Mouse (Mus musculus) urinary bladder, postnatal 36 days (tissue): ENCODE results near the gene Ppia.
"Not testable (repeated sequence)": the region's sequence is repeated elsewhere in the genome, so short reads cannot be mapped to it uniquely, and the experiment has no call there.

Experiments used
- DNase-seq, 2 experiments: peaks; one replicate each; pipeline ENCODE4 v3.0.0; 2022; ENCODE audit warnings: low spot score in 2 of 2, mixed read lengths in 1 of 2

The Ppia gene

DNA sequence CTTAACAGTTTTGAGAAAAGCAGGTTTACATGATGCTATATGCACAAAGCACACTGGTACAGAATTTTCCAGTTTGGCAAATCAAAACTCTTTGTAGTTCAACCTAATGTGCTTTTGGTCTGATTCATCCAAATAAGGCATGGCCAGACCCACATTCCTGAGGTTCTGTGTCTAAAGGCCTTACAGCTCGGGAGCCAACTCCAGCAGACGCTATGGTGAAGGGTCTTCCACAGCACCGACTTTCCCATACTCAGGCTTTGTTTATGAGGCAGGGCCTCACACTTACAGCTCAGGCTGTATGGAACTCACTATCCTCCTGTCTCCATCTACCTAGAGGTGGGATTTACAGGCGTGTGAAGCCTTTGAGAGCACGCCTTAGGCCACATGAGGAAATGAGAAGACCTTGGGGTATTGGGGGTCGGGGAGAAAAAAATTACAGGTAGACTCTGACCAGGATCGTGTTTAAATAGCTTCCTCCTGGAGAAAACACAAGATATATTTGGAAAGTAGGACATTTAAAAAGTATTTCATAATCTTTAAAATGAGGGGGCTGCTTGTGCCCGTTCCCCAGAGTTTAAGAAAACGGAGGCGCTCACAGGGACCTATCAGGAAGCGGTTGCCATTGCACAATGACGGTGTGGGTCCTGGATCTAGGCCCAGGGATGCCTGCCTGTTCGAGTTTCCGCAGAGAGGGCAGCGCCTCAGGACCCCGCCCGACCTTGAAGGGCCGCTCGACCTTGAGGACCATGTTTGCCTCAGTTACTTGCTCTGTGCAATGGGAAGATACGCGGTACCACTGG, at the start of gene Ppia:
Gene Ppia, plus strand, starts transcription at position 693 of the 800 bp plus-strand sequence.
- DNase-seq: no peak

DNA sequence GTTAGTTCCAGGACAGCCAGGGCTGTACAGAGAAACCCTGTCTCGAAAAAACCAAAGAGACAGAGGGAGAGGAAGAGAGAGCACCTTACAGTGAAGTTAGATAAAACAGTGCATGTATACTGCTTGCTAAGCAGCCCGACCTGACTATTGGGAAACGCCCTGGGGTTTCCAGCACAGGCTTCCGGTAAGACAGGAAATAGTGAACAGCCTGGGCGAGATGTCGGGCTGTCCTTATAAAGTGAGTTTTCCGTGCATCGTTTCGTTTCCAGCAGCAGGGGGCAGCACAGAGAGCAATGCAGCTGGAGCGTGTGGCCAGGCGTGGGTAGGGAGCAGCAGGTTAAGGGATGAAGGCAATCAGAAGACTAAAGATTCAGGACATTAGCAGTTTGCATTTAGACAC, 49.4 kb upstream of the Ppia start:
- peak; percentile 60 to 75 for DNase-seq

DNA sequence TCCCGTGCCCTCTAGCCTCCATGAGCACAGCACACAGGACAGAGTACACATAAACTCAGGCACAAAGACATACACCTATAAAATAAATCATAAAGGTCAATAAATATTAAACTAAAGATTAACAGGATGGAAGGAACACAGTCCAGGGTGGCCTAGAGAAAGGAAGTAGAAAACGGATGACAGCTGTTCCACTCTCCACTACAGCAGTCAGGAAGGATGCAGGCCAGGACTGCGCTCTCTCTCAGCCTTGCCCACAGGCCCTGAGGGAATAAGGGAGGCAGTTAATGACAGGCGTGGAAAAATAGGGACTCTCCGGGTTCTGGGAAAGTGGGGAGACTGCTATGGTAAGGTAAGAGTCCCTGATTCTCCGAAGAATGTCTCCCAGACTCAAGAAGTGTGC, 48.8 kb upstream of the Ppia start:
- DNase-seq: no peak

DNA sequence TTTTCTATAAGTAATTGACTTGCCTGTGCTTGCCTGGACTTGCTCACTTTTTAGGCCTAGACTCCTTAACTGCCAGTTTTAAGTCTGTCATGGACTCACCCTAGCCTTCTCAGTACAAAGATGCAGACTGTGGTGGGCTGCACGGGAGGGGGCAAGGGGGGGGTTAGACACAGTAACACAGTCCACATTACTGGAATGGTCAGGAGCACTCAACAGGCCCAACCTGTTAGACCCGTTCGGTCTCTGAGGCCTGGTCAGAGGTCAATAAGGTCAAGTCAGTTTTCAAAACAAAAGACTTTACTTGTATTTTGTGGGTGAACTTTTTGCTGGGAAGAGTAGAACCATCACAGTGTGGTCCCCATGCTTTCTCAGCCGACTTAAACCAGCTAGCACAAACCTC, 48.1 kb upstream of the Ppia start:
- no peak for DNase-seq

DNA sequence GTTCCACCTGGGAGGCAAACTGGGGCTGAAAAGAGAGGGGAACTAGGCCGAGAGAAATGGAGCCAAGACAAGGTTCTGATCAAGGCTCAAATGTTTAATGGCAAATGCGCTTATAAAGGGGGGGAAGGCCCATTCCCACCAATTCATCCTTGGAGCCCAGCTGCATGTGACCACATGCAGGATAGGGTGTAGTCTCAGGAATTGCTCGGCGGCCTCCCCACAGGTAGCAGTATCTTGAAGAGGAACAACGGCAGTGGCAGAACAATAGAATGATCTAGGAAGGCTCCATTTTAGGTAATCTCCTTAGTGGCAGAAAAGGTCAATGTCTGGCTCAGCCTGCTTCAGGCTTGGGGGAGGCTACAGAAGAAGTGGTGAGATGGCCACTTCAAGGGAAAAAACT, 47.3 kb upstream of the Ppia start:
- not testable (repeated sequence) for DNase-seq

DNA sequence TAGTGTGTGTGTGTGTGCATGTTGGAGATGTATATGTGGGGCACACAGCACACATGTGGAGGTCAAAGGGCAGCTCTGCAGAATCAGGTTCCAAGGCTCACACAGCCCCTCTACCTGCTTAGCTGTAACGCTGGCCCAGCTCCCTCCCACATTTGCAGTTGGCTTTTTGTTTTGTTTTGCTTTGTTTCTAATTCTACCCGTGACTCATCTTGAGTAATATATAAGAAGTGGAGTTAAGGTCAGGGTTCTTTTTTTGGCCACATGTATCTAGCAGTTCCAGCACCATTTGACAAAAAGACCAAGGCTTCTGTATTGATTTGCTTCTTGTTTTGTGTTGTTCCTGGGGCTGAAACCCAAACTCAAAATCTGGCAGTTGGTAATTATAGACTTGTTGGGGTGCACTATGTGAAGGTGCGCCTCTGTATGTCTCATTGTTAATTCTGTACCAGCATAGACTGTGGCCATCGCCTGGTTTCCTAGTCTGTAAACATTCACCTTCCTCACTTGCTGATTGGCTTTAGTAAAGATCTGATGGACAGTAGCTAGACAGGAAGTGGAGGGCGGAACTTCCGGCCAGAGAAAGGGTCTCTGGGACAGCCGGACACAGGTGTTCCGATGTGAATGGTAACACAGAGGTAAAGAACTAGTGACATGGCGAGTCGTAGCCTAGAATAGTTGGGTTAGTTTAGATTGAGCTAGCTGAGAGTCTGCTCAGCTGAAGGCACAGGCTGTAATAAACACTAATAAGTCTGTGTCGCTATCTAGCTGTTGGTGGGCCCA, 43.7 kb upstream of the Ppia start:
- DNase-seq: no peak

DNA sequence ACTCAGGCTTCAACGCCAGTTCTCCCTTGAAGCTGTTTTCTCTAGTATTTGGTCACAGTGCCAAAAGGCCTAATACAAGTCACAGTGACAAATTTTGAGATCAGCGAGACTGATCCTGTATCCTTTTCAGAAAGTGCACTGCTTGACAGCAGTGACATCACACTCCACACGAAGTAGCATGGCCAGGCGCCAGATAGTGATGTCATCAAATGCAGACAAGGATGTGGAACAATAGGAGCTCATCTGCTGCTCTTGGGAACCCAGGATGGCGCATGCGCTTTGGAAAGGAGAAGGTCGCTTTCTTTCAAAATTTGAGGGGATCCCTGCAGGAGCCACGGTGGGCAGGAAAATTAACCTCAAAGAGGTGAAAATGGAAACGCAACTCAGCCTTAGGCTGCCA, 42.5 kb upstream of the Ppia start:
- no peak for DNase-seq

DNA sequence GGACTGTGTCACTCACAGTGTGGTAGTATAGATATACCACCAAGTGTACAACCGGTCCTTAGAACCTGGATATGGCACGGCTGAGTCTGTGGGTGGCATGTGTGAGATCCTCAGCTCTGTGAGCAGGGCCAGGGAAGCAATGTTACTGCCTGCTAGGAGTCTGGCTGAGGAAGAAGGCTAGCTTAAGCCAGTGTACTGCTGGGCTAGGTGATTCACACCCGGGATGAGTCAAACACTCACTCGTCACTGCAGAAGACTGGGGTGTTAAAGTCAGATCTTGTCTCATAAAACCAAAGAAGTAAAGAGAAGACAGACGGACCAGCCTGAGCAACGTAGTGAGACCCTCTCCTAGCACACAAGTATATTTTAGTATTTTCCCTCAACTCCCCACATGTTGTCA, 34.3 kb upstream of the Ppia start:
- no peak for DNase-seq

DNA sequence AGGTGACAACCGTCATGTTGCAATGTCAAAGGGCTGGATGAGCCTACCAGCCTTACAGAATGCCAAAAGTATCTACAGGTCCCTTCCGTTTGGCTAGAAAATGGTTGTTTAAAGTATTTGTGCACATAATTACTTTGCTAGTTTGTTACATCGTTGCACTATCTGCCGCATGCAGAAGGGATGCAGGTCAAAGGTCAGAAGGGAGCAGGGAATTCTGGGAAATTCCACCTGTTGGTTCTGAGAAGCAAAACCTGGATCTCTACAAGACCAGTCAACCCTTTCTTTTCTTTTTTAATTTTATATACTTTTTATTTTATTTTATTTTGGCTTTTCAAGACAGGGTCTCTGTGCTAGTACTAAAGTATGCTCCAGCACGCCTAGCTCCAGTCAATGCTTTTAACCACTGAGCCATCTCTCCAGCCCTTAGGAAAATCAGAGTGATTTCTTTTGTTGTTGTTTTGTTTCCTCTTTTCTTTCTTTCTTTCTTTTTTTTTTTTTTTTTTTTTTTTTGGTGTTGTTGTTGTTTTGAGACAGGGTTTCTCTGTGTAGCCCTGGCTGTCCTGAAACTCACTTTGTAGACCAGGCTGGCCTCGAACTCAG, 27.0 kb upstream of the Ppia start:
- DNase-seq: no peak

DNA sequence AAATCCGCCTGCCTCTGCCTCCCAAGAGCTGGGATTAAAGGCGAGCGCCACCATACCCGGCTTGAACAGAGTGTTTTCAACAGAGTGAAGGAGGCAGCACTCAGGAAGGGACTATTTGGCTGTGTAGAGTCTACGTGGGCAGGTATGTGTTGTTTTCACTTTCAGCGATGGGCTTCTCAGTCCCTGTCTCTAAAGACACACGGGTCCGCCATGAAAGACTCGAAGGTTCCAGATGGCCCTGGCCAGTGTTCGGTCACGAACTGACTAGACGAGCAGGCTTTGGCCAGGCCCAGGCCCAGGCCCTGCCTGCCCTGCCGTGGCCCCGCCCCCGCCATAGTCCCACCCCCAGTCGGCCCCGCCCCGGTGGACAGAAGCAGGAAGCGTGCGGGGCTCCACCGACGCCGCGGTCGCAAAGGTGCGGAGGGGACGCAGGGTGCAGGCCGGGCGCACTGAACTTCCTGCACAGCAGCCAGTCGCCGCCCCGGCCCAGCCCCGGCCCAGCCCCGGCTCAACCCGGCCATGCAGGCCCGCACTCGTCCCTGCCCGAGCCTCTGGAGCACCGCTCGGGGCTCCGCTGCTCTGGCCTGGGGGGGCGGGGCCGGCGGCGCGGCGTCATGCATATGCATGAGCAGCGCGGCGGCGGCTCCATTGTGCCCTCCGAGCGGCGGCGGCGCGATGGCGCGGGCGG, 26.4 kb upstream of the Ppia start, which contains the start of gene Zmiz2:
Gene Zmiz2, plus strand, starts transcription at position 349 of the 688 bp plus-strand sequence.
- DNase-seq: peak; percentile 95 to 97

DNA sequence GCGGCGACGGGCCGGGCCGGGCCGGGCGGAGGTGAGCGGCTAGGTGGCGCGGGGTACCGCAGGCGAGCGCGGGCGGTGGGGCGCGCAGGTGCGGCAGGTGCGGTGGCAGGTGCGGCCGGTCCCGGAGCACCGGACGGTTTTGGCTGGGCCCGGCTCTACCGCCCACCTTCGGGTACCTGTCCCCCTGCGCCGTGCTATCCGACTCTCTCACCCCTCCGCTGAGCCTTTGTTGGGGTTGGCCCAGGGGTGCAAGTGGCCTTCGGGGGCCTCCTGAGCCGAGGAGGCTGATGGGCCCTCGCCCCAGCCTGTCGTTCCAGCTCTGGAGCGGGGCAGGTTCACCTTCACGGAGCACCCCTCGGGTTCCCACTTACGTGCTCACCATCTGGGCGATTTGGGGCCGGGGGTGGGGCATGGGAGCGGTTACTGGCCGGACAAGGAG, 25.7 kb upstream of the Ppia start:
- DNase-seq: no peak

DNA sequence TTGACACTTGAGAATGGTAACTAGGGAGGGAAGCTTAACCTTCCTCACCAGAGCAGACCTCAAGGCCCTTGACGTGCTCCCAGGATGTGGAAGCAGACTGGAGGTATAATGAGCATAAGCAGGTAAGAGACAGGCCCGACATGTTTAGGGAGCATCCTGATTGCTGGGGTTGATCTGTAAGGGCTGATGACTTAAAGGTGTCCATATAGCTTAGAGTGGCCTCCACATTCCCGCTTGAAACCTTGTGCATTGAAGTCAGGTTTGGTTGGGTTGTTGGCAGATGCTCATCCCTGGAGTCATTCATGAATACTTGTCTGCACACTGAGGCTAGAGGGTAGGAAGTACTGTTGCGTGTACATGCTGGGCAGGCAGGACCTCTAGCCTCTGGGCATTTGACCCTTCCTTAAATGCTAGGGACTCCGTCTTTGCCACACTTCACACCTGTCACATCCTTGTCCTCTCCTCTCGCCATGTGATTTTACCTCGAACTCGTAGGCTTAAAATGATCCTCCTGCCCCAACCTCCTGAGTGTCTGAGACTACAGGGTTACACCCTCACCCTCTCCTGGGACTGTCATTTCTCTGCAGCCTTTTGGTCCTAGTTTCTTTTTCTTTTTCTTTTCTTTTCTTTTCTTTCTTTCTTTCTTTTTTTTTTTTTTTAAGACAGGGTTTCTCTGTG, 24.7 kb upstream of the Ppia start:
- no peak for DNase-seq

DNA sequence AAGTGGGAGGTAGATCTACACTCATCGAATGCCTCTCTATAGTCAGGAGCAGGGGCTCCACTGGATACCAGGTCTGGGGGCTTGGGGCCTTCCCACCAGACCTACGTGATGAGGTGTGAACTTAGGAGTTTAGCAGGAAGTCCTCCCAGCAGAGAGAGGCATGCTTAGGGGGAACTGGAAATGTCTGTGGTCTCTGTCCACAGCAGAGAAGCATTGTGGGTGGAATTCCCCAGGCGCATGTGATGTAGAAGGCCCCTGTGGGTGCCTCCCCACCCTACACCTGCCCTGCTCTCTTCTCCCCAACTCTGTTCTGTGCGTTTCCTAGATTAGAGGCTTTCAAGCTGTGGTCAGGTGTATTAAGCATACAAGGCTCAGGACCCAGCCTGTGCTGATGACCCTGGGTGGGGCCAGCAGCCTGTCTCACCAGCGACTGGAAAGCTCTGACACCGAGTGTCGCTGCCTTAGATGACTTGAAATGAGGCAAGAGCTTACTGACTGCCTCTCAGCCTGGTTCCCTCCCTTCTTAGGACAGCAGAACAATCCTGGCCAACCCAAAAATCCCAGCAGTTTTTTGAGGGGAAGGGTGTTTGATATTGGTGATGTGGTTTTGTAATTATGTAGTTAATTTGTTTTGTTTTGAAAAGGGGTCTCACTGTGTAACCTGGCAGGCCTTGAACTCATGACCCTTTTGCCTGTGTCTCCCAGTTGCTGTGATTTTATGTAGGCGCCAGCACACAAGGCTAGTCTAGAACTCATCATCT, 23.5 kb upstream of the Ppia start:
- DNase-seq: no peak

DNA sequence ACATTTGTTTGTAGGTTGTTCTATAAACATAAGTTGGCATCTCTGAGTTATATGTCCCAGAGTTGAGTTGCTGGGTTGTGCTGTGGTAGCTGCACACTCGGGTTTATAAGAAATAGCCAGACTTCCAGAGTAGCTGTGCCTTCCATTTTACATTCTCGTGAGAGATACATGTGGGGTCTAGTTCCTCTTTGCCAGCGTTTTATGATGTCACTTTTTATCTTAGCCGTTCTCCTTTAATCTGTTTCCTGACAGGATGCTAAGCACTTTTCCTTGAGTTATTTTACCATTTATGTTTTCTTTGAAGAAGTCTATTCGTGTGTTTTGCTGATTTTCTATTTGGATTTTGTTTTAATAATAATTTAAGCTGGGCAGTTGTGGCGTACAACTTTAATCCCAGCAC, 22.4 kb upstream of the Ppia start:
- DNase-seq: no peak

DNA sequence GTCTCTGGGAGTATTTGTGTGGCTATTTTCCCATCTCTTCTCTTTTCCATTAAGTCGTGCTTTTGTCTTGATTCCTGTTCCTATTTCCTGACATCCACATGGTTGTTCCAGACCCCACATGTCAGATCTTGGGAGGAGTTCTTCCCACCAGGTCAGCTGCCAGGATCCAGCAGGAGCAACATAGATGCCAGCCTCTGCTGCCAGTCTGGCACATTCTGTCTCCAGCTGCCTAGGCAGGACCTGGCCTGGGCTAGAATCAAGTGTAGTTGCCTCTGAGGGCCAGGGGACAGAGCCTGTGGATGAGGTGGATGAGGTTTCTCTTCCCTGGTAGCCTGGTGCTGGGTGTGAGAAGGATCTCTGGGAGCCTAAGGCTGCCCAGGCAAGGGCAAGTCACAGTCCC, 21.4 kb upstream of the Ppia start:
- no peak for DNase-seq

DNA sequence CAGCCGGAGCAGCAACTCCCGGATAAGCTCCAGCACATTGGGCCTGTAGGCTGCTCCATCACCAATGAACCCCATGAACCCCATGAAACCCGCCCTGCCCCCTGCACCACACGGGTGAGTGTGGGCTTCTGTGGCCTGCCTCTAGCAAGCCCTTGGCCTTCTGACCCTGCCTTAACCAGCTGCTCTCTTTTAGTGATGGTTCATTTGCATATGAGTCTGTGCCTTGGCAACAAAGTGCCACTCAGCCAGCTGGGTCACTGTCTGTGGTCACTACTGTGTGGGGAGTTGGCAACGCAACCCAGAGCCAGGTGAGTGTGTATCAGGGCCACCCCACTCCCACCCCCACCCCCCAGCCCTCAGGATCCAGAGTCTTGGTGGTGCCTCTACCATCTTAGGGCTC, 19.7 kb upstream of the Ppia start:
- DNase-seq: no peak

DNA sequence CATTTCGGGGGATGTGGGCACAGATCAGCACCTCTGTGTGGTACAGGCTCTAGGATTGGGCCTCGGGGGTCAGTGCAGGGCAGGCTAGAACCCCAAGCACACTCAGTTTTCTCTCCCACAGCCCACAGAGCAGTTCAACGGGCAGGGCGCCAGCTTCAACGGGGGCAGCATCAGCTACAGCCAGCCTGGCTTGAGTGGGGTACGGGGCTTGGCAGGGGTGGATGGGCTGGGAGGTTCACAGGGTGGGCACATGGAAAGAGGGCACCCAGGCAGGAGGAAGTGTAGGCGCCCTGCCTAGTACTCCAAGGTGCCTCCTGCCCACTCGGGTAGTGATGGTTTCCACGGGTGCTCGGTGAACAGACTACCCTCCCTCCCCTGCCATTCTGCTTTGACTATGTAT, 17.1 kb upstream of the Ppia start:
- no peak for DNase-seq

DNA sequence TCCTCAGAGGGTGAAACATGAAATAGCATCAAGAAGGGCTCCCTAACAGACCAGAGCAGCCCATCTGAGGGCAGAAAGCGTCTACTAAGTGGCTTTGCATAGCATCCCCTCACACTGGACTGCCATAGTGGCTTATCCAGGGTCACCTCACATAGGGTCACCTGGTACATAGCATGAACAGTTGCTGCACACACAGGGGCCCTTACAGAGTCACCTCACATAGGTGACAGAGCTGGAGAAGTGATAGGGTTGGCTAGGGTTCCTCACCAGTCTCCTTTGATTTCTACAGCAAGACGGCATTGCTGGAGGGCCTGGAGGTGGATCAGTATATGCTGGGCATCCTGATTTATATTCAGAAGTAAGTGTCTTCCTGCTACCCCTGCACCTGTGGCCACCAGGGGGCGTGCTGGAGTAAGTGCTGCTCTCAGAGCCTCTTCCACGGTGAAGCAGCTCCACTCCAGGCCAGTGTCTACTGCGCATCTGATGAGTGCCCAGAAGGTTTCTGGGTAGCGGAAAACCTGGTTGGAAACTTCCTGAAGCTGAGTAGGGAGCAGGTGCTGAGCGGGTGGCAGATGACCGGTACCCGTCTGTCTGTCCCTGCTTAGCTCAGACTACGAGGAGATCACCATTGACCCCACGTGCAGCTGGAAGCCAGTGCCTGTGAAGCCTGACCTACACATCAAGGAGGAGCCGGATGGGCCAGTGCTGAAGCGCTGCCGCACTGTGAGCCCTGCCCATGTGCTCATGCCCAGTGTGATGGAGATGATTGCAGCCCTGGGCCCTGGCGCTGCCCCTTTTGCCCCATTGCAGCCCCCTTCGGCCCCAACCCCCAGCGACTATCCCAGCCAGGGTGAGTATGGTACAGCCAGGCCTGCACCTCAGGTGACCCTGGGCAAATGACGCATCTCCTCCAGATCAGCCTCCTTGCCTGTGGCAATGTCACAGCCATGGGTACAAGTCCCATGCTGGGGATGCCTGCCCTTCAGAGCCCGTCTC, 12.4 kb upstream of the Ppia start:
- peak; percentile 55 to 69 for DNase-seq

DNA sequence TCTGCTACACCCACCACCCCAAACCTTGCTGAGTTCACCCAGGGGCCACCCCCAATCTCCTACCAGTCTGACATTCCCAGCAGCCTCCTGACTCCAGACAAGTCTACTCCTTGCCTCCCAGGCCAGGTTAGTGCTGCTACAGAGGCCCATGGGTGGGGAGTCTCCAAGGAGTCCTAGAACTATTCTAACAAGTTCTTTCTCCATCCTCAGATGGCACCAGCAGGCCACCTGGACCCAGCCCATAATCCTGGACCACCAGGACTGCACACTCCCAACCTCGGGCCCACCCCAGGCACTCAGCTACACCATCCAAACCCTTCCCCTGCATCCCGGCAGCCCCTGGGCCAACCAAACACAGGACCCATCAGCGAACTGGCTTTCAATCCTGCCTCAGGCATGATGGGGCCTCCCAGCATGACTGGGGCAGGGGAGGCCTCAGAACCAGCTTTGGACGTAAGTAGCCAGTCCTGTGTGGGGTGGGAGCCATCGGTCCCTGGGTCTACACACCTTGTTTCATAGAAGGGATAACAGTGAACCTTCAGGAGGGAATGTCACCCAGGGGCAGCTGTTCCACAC, 11.3 kb upstream of the Ppia start:
- DNase-seq: no peak
